Mouse (Mus musculus) ovary, adult 10 weeks (tissue): Measurements from ENCODE around the gene Rrad. TPM values are rescaled to one million over a fixed set of nuclear protein-coding genes. Genes with fewer than 3 reads are reported as not detected.

ENCODE experiments used
- polyA plus RNA-seq: library from polyadenylated mRNA; stranded (reverse); fragments of 350-450 nt; fragmentation: Illumina TruSeq; extraction: RNeasy Lipid Tissue Mini Kit (QIAGEN cat#74804); gene quantifications from one replicate; pipeline ENCODE4 v1.2.3, GENCODE M21; 2014

The Rrad gene
- polyA plus RNA-seq, result not detected

DNA sequence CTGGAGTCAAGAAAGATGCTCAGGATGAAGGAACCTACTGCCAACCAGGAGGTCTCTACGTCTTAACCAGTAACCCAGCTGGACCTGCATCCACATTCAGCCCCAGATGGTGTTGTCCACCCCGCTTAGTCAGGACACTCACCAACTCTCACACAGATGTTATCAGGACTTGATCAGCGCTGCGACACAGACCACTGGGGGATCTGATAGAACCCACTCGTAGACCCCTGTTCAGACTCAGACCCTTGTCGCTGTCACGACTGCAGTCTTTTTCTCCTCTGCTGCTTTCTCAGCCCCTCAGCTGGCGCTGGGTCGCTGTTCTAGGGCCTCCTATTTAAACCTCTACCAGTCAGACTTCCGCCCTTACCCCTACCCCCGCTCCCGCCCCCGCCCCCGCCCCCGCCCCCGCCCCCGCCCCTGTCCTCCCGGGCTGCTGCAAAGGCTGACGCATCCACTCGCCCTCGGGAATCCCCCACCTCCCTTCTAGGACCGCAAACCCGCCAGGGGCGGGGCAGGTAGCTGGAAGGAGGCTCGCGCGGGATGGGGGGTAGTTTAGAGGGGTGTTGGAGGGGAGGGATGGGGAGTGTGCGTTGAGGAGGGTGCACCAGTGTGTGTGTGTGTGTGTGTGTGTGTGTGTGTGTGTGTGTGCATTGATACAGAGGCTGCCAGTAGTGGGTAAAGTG is at the start of gene Rrad:
Gene Rrad (minus strand): TSS at position 347 of the 683 bp plus-strand sequence.

GRCm38 (mm10) chr8:104641426-104642323 is 10.5 kb upstream of the Rrad start, which contains the start of gene Ciao2b:
Gene Ciao2b (minus strand): TSS chr8:104641965.

DNA sequence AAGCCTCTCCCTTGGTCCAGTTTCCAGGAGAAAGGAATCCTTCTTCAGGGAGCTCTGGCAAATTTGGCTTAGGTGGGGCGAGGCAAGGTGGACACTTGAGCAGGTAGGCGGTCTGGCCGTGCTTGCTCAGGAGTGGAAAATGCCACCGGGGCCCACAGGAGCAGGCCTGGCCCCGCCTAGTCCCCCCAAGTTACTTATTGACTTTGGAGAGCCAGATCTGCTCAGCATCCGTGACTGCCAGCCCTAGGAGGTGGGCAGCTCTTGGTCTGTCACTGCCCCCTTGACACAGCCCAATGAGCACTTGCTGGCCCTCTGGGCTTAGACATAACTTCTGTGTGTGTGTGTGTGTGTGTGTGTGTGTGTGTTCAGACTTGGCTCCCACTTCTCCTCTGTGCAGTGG is 7.0 kb downstream of the Rrad start, which contains the start of gene Cdh16:
Gene Cdh16 (minus strand): TSS at position 236 of the 400 bp plus-strand sequence.

GRCm38 (mm10) chr8:104591133-104591834 is 39.8 kb downstream of the Rrad start, which contains the start of gene Pdp2:
Gene Pdp2 (plus strand): TSS chr8:104591451.

Other genes with a start within 250 kb of the Rrad start
- gene Cmtm4, start 235.5 kb downstream of the Rrad start, polyA plus RNA-seq, result 39.0 TPM
- gene Dync1li2, start 188.3 kb downstream of the Rrad start, polyA plus RNA-seq, result 117 TPM
- 3.6 TPM for gene Terb1, start 121.4 kb downstream of the Rrad start, polyA plus RNA-seq
- 383 TPM for gene Nae1, start 96.7 kb downstream of the Rrad start, polyA plus RNA-seq
- 0.26 TPM for gene Car7, start 96.6 kb downstream of the Rrad start, polyA plus RNA-seq
- 14.8 TPM for gene Pdp2, start 39.9 kb downstream of the Rrad start, polyA plus RNA-seq
- not detected for gene Cdh16, start 6.9 kb downstream of the Rrad start, polyA plus RNA-seq
- gene Ciao2b, start 10.6 kb upstream of the Rrad start, polyA plus RNA-seq, result 0.83 TPM
- not detected for gene Ces2a, start 102.7 kb upstream of the Rrad start, polyA plus RNA-seq
- 0.17 TPM for gene Ces2b, start 200.2 kb upstream of the Rrad start, polyA plus RNA-seq
- gene Ces2c, start 215.7 kb upstream of the Rrad start, polyA plus RNA-seq, result not detected